Mouse (Mus musculus) MEL (cell line): ENCODE data around the gene Hoxc5.

Source experiments
- BHLHE40 ChIP-seq: IDR thresholded peaks from 2 replicates; pipeline ENCODE4 v1.6.1; 2012; ENCODE audit warnings: low read depth, mild to moderate bottlenecking, inconsistent platforms, low read length, improper control_type of control experiment, borderline replicate concordance
- CTCF ChIP-seq, 3 experiments: IDR thresholded peaks in 2 of 3; conservative IDR thresholded peaks in 1 of 3; 2 replicates each; pipeline ENCODE4 v1.5.1; 2011 to 2012; ENCODE audit warnings: low read length in 3 of 3, low read depth in 2 of 3, mild to moderate bottlenecking in 2 of 3, improper control_type of control experiment in 1 of 3, inconsistent platforms in 1 of 3, mixed read lengths in 1 of 3, moderate library complexity in 1 of 3; ENCODE audit not compliant: control insufficient read depth in 1 of 3, insufficient read depth in 1 of 3, poor library complexity in 1 of 3, severe bottlenecking in 1 of 3
- EP300 ChIP-seq, 2 experiments: IDR thresholded peaks; 2 replicates each; pipeline ENCODE4 v1.6.1; 2011; ENCODE audit warnings: improper control_type of control experiment in 2 of 2, low read length in 2 of 2, low read depth in 1 of 2, mild to moderate bottlenecking in 1 of 2
- GABPA ChIP-seq: IDR thresholded peaks from 2 replicates; pipeline ENCODE4 v1.6.1; 2012; ENCODE audit warnings: low read depth, mild to moderate bottlenecking, inconsistent platforms, low read length, improper control_type of control experiment, moderate library complexity
- JUND ChIP-seq: IDR thresholded peaks from 2 replicates; pipeline ENCODE4 v1.6.1; 2011; ENCODE audit warnings: low read depth, mild to moderate bottlenecking, improper control_type of control experiment, low read length
- MAZ ChIP-seq: IDR thresholded peaks from 2 replicates; pipeline ENCODE4 v1.6.1; 2012; ENCODE audit warnings: low read depth, mild to moderate bottlenecking, inconsistent platforms, low read length, improper control_type of control experiment
- MEF2A ChIP-seq: IDR thresholded peaks from 2 replicates; pipeline ENCODE4 v1.6.1; 2014; ENCODE audit warnings: low read depth, mild to moderate bottlenecking, inconsistent platforms, low read length, improper control_type of control experiment; ENCODE audit not compliant: poor library complexity, insufficient replicate concordance, severe bottlenecking; ENCODE audit errors: extremely low read depth
- POLR2A ChIP-seq, 2 experiments: IDR thresholded peaks; 2 replicates each; pipeline ENCODE4 v1.6.1; 2011 to 2012; ENCODE audit warnings: low read length in 2 of 2, mild to moderate bottlenecking in 2 of 2, control low read depth in 1 of 2, improper control_type of control experiment in 1 of 2, low read depth in 1 of 2, moderate library complexity in 1 of 2; ENCODE audit not compliant: control insufficient read depth in 1 of 2, insufficient read depth in 1 of 2, poor library complexity in 1 of 2
- TCF12 ChIP-seq: IDR thresholded peaks from 2 replicates; pipeline ENCODE4 v1.6.1; 2014; ENCODE audit warnings: low read depth, mild to moderate bottlenecking, inconsistent platforms, low read length, improper control_type of control experiment, moderate library complexity
- ZC3H11A ChIP-seq: IDR thresholded peaks from 2 replicates; pipeline ENCODE4 v1.6.1; 2012; ENCODE audit warnings: low read depth, mild to moderate bottlenecking, inconsistent platforms, low read length, improper control_type of control experiment

DNA sequence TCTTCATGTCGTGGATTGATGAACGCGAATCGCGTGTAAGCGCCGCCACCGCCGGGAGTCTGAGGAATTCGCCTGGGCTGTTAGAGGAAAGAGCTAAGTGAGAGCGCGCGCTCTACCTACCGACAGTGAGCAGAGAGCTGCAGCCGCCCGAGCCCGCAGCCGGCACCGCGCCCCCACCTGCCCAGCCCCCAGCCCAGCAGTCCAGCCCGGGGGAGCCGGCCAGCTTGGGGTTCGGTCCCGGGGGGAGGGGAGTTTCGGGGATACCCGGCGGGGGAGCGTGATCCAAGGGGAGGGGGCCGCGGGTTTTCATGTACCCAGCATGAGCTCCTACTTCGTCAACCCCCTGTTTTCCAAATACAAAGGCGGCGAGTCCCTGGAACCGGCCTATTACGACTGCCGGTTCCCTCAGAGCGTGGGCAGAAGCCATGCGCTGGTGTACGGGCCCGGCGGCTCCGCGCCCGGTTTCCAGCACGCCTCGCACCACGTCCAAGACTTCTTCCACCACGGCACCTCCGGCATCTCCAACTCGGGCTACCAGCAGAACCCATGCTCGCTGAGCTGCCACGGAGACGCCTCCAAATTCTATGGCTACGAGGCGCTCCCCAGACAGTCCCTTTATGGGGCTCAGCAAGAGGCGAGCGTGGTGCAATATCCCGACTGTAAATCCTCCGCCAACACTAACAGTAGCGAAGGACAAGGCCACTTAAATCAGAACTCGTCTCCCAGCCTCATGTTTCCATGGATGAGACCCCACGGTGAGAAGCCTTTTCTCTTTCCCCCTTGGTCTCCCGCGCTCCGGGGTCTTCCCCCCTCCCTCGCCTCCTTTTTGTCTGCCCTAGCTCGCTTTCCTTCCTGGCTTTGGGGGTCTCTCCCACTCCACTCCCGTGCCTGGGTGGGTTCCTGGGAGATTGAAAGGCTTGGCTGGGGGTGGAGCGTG is 23.5 kb downstream of the Hoxc5 start, which contains the start of gene Hoxc8:
- TF ChIP-seq CTCF (IDR thresholded peaks at IDR 0.05 in 2 of 3, conservative IDR thresholded peaks at IDR 0.05 in 1 of 3; ENCODE audit: control insufficient read depth in 1 of 3, insufficient read depth in 1 of 3, low read depth in 2 of 3, low read length in 3 of 3, poor library complexity in 1 of 3, severe bottlenecking in 1 of 3) (no peak), POLR2A (IDR thresholded peaks at IDR 0.05; ENCODE audit: control insufficient read depth in 1 of 2, insufficient read depth in 1 of 2, low read depth in 1 of 2, low read length in 2 of 2, poor library complexity in 1 of 2) (no peak), JUND (no peak), MEF2A (no peak), GABPA (no peak), EP300 (IDR thresholded peaks at IDR 0.05; ENCODE audit: low read depth in 1 of 2, low read length in 2 of 2) (no peak), MAZ (no peak), BHLHE40 (no peak), TCF12 (no peak), ZC3H11A (no peak)
